Mouse (Mus musculus) heart, embryonic 14.5 days (tissue): ENCODE measurements around the gene Tapbpl. TPM values are rescaled to one million over a fixed set of nuclear protein-coding genes. Genes with fewer than 3 reads are reported as not detected.

ENCODE experiments used
- ATAC-seq: fragments of 200-750 bp; cut with Nextera tagmentation; 2 replicates; pipeline ENCODE4 v1.8.0; 2017; ENCODE audit warnings: low read depth, moderate TSS enrichment; ENCODE audit not compliant: insufficient number of reproducible peaks, insufficient read depth, low FRiP score
- H3K27ac ChIP-seq, 2 experiments: fragments of 200-500 bp in 1 of 2; fragments of 300-500 bp in 1 of 2; sonication (generic) in 1 of 2; replicated peaks in 1 of 2; 2 replicates each; pipeline ENCODE4 v1.5.1; 2012 to 2014; ENCODE audit warnings: low read depth in 2 of 2, low read length in 2 of 2, control low read depth in 1 of 2, mild to moderate bottlenecking in 1 of 2, mixed read lengths in 1 of 2; ENCODE audit not compliant: control insufficient read depth in 1 of 2, insufficient read depth in 1 of 2
- H3K27me3 ChIP-seq: fragments of 300-500 bp; sonication (generic); 2 replicates; pipeline ENCODE4 v1.6.1; 2014; ENCODE audit warnings: mild to moderate bottlenecking, low read length, control low read depth; ENCODE audit not compliant: control insufficient read depth, insufficient read depth
- H3K36me3 ChIP-seq: fragments of 300-500 bp; sonication (generic); 2 replicates; pipeline ENCODE4 v1.6.1; 2014; ENCODE audit warnings: mild to moderate bottlenecking, control low read depth, low read length, mixed read lengths; ENCODE audit not compliant: control insufficient read depth, insufficient read depth
- H3K4me1 ChIP-seq, 2 experiments: fragments of 200-500 bp in 1 of 2; fragments of 300-500 bp in 1 of 2; sonication (generic) in 1 of 2; 2 replicates each; pipeline ENCODE4 v1.6.1; 2012 to 2014; ENCODE audit warnings: low read length in 2 of 2, control low read depth in 1 of 2, mixed read lengths in 1 of 2; ENCODE audit not compliant: control insufficient read depth in 2 of 2, insufficient read depth in 2 of 2
- H3K4me2 ChIP-seq: fragments of 300-500 bp; sonication (generic); 2 replicates; pipeline ENCODE4 v1.6.1; 2014; ENCODE audit warnings: mild to moderate bottlenecking, low read length
- H3K4me3 ChIP-seq, 2 experiments: fragments of 200-500 bp in 1 of 2; fragments of 300-500 bp in 1 of 2; sonication (generic) in 1 of 2; 2 replicates each; pipeline ENCODE4 v1.5.1; 2012 to 2014; ENCODE audit warnings: low read length in 2 of 2, mild to moderate bottlenecking in 2 of 2, control low read depth in 1 of 2, low read depth in 1 of 2, moderate library complexity in 1 of 2; ENCODE audit not compliant: control insufficient read depth in 1 of 2, insufficient read depth in 1 of 2
- H3K9ac ChIP-seq: fragments of 300-500 bp; sonication (generic); 2 replicates; pipeline ENCODE4 v1.6.1; 2014; ENCODE audit warnings: mild to moderate bottlenecking, low read length
- H3K9me3 ChIP-seq: fragments of 300-500 bp; sonication (generic); 2 replicates; pipeline ENCODE4 v1.6.1; 2016; ENCODE audit warnings: low read length, control low read depth; ENCODE audit not compliant: control insufficient read depth
- WGBS: fragments of 180-500 bp; shearing (Covaris S2); extraction: QIAGEN DNeasy Blood & Tissue Kit; methylation state at CpG from one replicate; pipeline ENCODE4 v1.1.7; 2014; 5-methylcytosine and 5-hydroxymethylcytosine counted together
- polyA plus RNA-seq: library from polyadenylated mRNA; unstranded; fragments of >200 nt; fragmentation: Nextera tagmentation; extraction: Ambion mirVana; gene quantifications from 2 replicates; pipeline ENCODE4 v1.2.1, GENCODE M21; 2014

The Tapbpl gene
- polyA plus RNA-seq, 1 experiment from 2014 or later: 4.0 TPM

GRCm38 (mm10) chr6:125232045-125232437, 381 bp upstream of the Tapbpl start:
- ATAC-seq: no peak
- Histone ChIP-seq H3K4me2 (peak overlapping the region; percentile 96), H3K27me3 (no peaks in the 10 kb centered on the region), H3K36me3 (no peaks in the 10 kb centered on the region), H3K9me3 (no peaks in the 10 kb centered on the region), H3K27ac (peak overlapping the region; percentile 80 to 85), H3K9ac (peak overlapping the region; percentile 86), H3K4me3 (peak overlapping the region; percentile 59 to 82), H3K4me1 (peaks cover 16 to 21% of the 10 kb centered on the region in 2 experiments)
- 48% methylated on average over 4 of the region's 4 CpGs for WGBS

GRCm38 (mm10) chr6:125230571-125230970, 1.1 kb downstream of the Tapbpl start:
- Histone ChIP-seq H3K27me3 (no peaks in the 10 kb centered on the region), H3K4me1 (peaks cover 16 to 21% of the 10 kb centered on the region in 2 experiments), H3K9me3 (no peaks in the 10 kb centered on the region), H3K9ac (peak overlapping the region; percentile 30; the same call in 1 of the 2 replicates), H3K36me3 (no peaks in the 10 kb centered on the region), H3K27ac (no peak overlapping the region; a peak in 1 of 4 replicates), H3K4me3 (no peak overlapping the region), H3K4me2 (peak overlapping the region; percentile 96)
- no peak for ATAC-seq
- 53% methylated on average over 9 of the region's 9 CpGs for WGBS

DNA sequence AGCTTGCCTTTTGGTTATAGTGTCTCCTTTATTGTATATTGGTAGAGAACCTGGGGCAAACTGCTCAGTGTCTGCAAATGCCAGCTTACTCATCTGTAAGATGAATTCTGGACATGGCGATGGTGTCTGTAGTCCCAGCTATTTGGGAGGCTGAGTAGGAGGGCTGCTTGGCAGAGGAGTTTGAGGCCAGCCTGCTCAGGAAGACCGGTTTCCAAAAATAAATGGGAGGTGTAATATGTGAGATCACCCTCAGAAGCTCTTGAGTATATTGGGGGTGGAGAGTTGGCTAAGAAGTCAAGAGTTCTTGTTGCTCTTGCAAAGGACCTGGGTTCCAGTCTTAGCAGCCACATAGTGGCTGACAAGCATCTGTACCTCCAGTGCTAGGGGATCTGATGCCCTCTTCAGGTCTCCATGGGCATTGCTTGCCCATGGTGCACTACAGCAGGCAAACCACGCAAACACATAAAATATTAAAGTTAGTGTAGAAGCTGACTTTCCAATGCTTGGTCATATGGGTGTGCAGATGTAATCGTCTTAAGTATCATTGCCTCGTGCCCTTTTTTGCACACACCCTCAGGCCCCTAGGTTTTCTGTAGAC, 6.0 kb downstream of the Tapbpl start:
- no peak overlapping the region for H3K4me2 ChIP-seq
- peaks cover 0 to 5% of the 10 kb centered on the region in 2 experiments; a peak in 3 of 4 replicates for H3K4me1 ChIP-seq
- 72% methylated on average over 5 of the region's 5 CpGs for WGBS
- H3K9ac ChIP-seq: no peak overlapping the region
- no peak overlapping the region for H3K27ac ChIP-seq
- peaks cover 12% of the 10 kb centered on the region; the same call in 1 of the 2 replicates for H3K36me3 ChIP-seq
- no peaks in the 10 kb centered on the region for H3K27me3 ChIP-seq
- ATAC-seq: no peak
- H3K9me3 ChIP-seq: no peaks in the 10 kb centered on the region
- H3K4me3 ChIP-seq: no peak overlapping the region

GRCm38 (mm10) chr6:125222577-125222976, 9.1 kb downstream of the Tapbpl start:
- Histone ChIP-seq H3K4me2 (no peak overlapping the region), H3K9ac (no peak overlapping the region), H3K27me3 (no peaks in the 10 kb centered on the region), H3K27ac (no peak overlapping the region), H3K9me3 (no peaks in the 10 kb centered on the region), H3K4me3 (no peak overlapping the region), H3K36me3 (peaks cover 25% of the 10 kb centered on the region), H3K4me1 (peaks cover 0 to 3% of the 10 kb centered on the region in 2 experiments; a peak in 1 of 4 replicates)
- WGBS: 71% methylated on average over 3 of the region's 3 CpGs
- no peak for ATAC-seq

DNA sequence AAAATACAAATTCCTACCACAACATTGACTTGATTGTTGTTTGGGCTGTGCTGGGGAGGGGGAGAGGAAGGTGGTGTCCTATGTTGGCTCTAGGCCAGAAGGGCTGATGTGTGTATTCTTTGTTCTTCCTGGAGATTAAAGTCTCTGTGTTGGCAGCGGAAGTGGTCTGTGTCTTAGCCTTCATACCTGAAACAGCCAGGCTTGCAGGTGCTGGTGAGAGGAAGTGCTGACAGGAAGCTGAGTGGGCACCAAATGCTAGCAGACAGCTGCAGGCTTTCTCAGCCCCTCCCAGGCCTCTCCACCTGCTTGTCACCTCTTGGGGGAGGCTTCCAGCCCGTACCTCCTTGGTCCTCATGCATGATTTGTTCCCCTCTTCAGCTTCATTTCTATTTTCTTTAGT, 9.5 kb downstream of the Tapbpl start:
- no peaks in the 10 kb centered on the region for H3K9me3 ChIP-seq
- WGBS: 37% methylated on average over 2 of the region's 2 CpGs
- no peak overlapping the region for H3K9ac ChIP-seq
- ATAC-seq: no peak
- peaks cover 25% of the 10 kb centered on the region for H3K36me3 ChIP-seq
- H3K4me3 ChIP-seq: no peak overlapping the region
- H3K4me1 ChIP-seq: peaks cover 0 to 3% of the 10 kb centered on the region in 2 experiments; a peak in 1 of 4 replicates
- H3K4me2 ChIP-seq: no peak overlapping the region
- no peak overlapping the region for H3K27ac ChIP-seq
- no peaks in the 10 kb centered on the region for H3K27me3 ChIP-seq

DNA sequence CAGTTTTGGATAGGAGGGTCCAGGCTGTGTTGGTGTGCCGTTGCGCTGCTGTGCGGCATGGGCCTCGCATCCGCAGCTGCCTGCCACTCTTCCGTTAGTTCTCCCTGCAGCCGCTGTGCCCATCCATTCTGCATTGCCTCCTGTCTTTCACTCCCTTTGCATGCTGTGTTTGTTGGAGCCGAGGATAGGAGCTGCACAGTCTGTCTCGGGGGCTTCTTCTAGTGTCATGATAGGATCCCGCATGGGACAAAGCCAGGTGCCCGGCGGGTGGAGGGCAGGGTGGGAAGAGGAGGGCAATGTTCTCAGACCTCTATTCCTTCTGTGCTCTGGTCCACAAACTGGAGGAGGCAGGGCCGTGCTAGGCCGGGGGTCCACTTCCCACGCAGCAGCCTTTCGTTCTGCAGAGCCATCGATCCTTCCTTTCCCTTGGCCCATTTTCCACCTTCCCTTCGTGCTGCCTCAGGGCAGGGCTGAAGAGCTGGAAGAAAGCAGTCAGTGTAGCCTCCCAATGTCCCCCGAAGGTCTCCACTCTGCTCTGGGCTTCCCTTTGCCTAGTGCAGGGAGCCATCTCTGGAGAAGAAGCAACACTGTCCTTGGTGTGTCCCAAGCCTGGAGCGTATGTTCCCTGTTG, 10.4 kb downstream of the Tapbpl start:
- 88% methylated on average over 20 of the region's 20 CpGs for WGBS
- no peak for ATAC-seq
- Histone ChIP-seq H3K9ac (no peak overlapping the region), H3K4me3 (no peak overlapping the region), H3K36me3 (peaks cover 25% of the 10 kb centered on the region), H3K27me3 (no peaks in the 10 kb centered on the region), H3K4me1 (peaks cover 0 to 4% of the 10 kb centered on the region in 2 experiments; a peak in 2 of 4 replicates), H3K4me2 (no peak overlapping the region), H3K27ac (no peak overlapping the region), H3K9me3 (no peaks in the 10 kb centered on the region)

DNA sequence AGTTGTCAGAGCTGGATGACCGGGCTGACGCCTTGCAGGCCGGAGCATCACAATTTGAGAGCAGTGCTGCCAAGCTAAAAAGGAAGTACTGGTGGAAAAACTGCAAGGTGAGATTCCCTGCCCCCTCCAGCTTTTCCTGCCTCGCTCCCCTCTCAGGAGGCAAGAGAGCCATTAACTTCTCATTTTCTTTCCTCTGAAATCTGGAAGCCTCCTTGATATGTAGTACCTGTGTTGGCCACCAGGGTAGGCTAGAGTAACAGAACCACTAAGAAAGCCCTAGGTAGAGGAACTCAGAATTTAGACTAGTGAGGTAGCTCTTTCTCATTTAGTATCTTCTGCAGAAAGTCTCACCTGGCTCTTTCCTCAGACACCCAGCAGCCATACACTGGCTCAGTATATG, 12.7 kb downstream of the Tapbpl start:
- H3K9me3 ChIP-seq: no peaks in the 10 kb centered on the region
- no peak overlapping the region for H3K9ac ChIP-seq
- H3K4me2 ChIP-seq: no peak overlapping the region
- H3K36me3 ChIP-seq: peaks cover 22% of the 10 kb centered on the region
- H3K27ac ChIP-seq: no peak overlapping the region
- ATAC-seq: no peak
- peaks cover 1% of the 10 kb centered on the region; the same call in 1 of the 2 replicates for H3K27me3 ChIP-seq
- 76% methylated on average over 4 of the region's 4 CpGs for WGBS
- peaks cover 0 to 7% of the 10 kb centered on the region in 2 experiments; a peak in 2 of 4 replicates for H3K4me1 ChIP-seq
- no peak overlapping the region for H3K4me3 ChIP-seq
